Mouse (Mus musculus) layer of hippocampus, adult 8-10 months (tissue): ENCODE data around the gene Coq2. TPM values are rescaled to one million over a fixed set of nuclear protein-coding genes. Genes with fewer than 3 reads are reported as not detected.

Experiments used
- DNase-seq, 2 experiments: peaks; one replicate each; pipeline ENCODE4 v3.0.0; 2022; ENCODE audit warnings: low spot score in 2 of 2
- total RNA-seq, 4 experiments: library from RNA; stranded (reverse); gene quantifications; 2 replicates each; pipeline ENCODE4 v1.2.4; 2022

The Coq2 gene
- total RNA-seq, 4 experiments from 2014 or later, result 77.6 to 88.5 (median 82.3) TPM

- no peak for DNase-seq
Observed at GRCm38 (mm10) chr5:100663011-100663410, 11.9 kb downstream of the Coq2 start.

DNA sequence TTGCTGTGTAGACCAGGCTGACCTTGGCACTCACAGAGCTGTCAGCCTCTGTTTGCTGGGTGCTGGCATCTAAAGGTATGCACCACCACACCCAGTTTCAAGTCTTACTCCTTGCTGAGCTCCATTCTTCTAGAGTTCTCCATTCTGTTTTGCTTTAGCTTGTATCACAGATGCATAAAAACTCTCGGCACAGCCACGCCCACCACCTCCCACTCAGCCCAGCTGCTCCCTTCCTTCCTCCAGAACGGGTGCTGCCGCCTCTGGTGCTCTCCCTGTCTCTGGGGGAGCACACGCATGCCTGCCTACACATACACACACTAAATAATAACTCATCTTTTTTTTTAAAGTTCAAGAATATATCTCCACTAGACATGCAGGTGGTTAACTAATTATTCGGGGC is 16.5 kb downstream of the Coq2 start:
- DNase-seq, result peak in 1 of 2 experiments; percentile 62

DNA sequence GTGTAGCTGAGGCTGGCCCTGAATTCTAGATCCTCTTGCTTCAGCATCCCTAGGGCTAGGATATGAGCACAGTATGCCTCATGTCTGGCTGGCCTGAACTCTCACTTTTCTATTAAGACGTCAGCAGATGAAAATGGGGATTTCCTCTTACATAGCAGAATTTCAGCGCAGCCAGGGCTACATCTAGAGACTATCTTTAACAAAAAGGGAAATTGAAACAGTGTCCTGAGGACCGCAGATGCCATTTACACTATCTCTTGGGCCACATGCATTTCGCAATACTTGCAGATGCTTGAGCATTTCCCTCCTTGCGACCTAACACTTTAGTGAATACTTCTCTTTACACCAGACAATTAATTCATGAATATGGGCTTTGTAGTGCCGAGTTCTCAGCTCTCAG is 18.6 kb downstream of the Coq2 start:
- DNase-seq, result no peak

GRCm38 (mm10) chr5:100652327-100652726 is 22.6 kb downstream of the Coq2 start:
- no peak for DNase-seq

GRCm38 (mm10) chr5:100651486-100651885 is 23.5 kb downstream of the Coq2 start:
- no peak for DNase-seq

- DNase-seq, result no peak
Observed at GRCm38 (mm10) chr5:100650969-100651368, 24.0 kb downstream of the Coq2 start.

DNA sequence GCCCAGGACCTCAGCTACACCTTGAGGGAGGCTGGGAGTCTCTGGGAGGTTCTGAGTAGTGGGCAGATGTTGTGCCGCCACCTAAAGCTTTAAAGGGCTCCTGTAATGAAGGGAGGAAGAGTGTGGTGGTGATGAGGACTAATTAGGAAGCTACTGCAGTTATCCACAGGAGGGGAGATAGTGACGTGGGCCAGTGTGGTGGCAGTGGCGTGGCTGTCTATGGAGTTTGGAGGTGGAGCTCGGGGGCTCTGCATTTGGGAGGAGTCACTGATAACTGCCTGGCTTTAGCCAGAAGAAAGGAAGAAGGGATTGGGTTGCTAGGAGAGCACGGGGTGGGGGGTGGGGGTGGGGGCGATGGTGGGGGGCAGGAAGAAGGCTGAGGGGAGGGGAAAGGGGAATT is 26.4 kb downstream of the Coq2 start:
- no peak for DNase-seq

DNA sequence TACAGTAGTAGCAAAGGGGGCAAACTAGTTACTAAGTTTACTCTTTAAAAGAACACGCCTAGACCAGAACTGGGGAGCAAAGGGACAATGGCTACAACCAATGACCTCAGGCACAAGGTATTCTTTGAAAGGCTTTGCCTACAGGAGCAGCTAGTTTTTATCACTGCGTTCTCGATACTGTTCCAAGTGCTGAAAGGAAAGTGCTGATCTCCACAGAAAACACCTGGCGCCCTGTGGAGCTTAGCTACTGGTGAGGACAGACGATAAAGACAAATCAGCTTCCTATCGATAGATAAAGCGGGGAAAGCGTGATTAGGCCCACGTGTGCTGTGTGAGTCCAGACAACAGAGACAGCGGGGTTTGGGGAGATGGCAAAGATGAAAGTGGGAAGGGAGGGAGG is 26.9 kb downstream of the Coq2 start:
- DNase-seq, result no peak

DNA sequence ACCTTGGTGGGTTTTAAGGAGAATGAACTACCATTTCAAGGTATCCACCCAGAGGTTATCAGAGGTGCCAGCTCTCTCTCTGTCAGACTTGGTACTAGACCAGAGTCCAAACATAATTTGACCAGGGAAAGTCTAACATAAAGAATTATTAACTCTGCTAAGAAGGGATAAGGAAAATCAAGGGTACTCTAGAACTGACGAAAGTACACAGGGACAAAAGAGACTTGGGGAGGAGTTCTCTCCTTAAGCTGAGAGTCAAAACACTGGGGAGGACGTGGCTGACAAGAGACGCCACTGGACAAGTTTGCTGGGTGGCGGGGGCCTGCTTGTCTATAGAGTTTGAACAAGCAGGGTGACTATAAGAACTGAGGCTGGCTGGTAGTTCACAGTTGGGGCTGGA is 28.4 kb downstream of the Coq2 start:
- no peak for DNase-seq

DNA sequence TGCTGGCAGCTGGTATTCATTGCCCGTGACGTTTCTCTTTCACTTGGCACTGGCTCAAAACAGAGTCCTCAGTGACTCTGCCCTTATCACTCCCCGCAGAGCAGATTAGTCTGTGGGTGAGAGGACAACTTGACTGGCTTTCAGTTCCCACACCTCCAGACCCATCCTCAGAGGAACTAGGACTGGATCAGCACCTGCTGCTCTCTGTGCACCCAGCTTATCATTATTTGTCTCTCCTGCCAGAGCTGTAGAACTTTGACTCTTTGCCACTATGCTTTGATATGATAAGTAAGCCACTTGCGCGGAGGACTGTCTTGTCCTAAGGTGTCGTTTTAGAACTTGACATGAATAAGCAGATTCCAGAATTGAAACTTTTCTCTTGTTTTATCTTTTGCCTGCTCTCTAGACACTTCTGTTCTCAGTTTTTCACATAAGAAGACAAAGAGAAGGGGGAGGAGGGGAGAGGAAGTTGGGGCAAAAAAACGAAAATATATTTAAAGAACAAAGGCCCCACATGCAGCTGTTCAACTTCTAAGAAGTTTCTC is 30.9 kb downstream of the Coq2 start:
- DNase-seq, result no peak

- DNase-seq, result no peak
Observed at GRCm38 (mm10) chr5:100643253-100643990, 31.5 kb downstream of the Coq2 start.

- DNase-seq, result no peak
Observed at GRCm38 (mm10) chr5:100642316-100642715, 32.6 kb downstream of the Coq2 start.

GRCm38 (mm10) chr5:100638483-100638882 is 36.5 kb downstream of the Coq2 start:
- no peak for DNase-seq

DNA sequence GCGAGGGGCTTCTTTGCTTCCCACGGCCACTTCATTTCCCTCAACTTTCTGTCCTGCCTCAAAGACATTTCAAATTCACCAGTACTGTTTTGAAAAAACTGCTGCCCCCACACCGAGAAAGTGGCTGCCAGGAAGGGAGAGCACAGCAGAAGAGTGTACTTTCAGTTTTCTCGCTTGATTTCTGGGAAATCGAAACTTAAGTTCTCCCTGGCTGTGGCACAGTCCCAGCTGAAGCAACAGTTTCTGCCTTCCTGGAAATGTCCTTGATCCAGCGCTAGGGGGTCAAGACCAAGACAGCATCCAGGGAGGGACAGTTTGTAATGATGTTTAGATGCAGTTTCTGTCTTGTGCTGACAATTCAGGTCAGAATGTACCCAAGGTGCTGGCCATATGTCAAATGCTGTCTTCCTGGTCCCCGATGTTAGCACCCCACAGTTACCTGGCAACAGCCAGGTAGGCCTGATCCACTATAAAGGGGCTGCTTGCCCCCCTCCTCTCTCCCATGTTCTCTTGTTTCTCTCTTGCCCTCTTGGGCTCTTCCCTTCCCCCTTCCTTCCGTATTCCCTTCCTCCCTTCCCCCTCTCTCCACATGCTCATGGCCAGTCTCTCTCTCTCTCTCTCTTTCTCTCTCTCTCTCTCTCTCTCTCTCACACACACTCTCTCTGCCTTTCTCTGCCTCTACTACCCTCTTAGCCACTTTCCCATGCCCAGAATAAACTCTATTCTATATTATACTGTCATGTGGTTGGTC is 38.0 kb downstream of the Coq2 start:
- DNase-seq, result no peak

DNA sequence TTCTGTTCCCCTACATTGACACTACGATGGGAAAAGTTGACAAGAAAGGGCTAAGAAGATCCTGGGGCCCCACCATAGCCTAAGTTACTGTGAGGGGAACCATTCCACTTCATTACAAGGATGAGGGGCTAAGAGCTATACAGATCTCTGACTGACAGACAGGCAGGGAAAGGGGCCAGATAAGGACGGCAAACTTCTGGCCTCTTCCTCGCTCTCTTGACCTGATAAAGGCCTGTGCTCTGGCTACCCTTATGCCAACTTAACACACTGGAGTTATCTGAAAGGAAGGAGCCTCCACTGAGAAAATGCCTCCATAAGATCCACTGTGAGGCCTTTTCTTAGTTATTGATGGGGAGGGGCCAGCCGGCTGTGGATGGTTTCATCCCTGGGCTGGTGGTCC is 39.0 kb downstream of the Coq2 start:
- no peak for DNase-seq

- no peak for DNase-seq
Observed at GRCm38 (mm10) chr5:100634885-100635478, 40.0 kb downstream of the Coq2 start.

DNA sequence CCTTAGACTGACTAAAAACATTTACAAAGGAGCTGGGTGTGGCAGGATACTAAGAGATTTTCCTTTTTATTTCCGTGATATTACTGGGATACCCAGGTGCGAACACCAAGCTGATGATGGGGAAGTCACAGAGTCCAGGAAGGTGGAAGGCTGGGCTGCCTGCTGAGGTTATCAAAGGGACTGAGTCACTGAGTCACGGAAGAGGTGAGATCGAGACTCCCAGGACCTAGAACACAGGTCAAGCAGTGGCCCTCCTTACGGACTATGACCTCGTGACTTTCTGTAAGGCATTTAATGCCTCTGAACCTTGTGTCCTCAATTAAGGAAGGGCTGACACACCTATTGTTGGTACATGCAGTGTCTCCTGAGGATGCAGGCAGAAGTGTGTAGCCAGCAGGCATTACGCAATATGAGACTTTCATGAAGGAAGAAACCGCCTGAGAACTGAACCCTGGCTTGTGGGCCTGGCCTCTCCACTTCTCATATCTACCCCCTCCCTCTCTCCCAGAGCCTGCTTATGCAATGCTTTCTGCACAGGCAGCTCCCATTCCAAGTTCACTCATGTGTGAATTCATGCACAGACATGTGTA is 42.3 kb downstream of the Coq2 start:
- DNase-seq, result no peak

- DNase-seq, result no peak
Observed at GRCm38 (mm10) chr5:100628807-100629206, 46.1 kb downstream of the Coq2 start.

DNA sequence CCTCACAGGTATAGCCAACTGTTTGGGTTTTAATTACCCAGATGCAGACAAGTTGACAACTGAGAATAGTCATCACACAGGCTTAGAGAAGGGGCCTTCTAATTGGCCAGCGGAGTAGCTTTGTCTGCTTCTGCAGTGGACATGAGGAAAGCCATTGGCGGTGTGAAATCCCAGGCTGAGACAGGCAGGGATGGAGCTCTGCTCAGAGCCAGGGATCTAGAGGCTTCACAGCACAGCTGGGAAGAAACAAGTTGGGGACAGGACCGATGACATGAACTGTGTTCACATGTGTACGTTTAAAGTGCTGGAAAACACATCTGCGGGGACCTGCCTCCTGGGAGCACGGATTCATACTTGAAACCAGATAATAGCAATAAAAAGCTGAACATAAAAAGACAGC is 48.4 kb downstream of the Coq2 start:
- DNase-seq, result no peak

- no peak for DNase-seq
Observed at GRCm38 (mm10) chr5:100624743-100625360, 50.1 kb downstream of the Coq2 start.

- no peak for DNase-seq
Observed at GRCm38 (mm10) chr5:100622509-100623163, 52.3 kb downstream of the Coq2 start.
